Mouse (Mus musculus): ENCODE results near the gene Stx12. TPM values are rescaled to one million over a fixed set of nuclear protein-coding genes. Genes with fewer than 3 reads are reported as not detected.
A peak's percentile ranks its signal among the peaks of the same experiment; 100 is the strongest.

Gene Stx12
- polyA plus RNA-seq, 1 experiment from 2014 or later, result 84.8 TPM

DNA sequence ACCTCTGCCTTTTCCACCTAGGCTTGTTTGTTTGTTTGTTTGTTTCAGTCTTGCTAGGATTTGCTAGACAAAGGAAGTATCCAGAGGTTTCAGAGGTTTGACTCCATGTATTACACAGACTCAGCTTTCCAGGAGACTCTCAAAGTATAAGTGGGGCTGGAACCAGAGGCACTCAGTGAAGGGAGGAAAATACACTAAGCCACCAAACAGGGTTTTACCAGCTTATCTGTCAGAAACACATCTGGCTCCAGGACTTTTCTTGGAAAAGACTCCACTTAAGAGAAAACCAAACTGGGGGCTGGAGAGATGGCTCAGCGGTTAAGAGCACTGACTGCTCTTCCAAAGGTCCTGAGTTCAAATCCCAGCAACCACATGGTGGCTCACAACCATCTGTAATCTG, 23.4 kb downstream of the Stx12 start:
- no peak overlapping the region for H3K27ac ChIP-seq (replicated peaks; ENCODE audit: low read depth, low read length)
- H3K4me2 ChIP-seq (ENCODE audit: low read depth, low read length), result no peak overlapping the region
- H3K4me1 ChIP-seq (ENCODE audit: control insufficient read depth, insufficient read depth, low read length), result no peaks in the 10 kb centered on the region
- no peak overlapping the region for H3K9ac ChIP-seq (replicated peaks; ENCODE audit: low read length)
- H3K27me3 ChIP-seq (ENCODE audit: control insufficient read depth, insufficient read depth, low read length), result no peaks in the 10 kb centered on the region
- DNase-seq (ENCODE audit: low spot score) (no peak), ATAC-seq (replicated peaks; ENCODE audit: insufficient number of reproducible peaks, low FRiP score, low TSS enrichment, low read depth) (no peak)
- 86% methylated on average over 1 of the region's 1 CpGs for WGBS
- no peaks in the 10 kb centered on the region for H3K9me3 ChIP-seq (replicated peaks; ENCODE audit: control insufficient read depth, low read length)
- no peak overlapping the region for H3K4me3 ChIP-seq (ENCODE audit: low read depth, low read length)
- H3K36me3 ChIP-seq (replicated peaks; ENCODE audit: control insufficient read depth, insufficient read depth, low read depth, low read length), result peaks cover 3% of the 10 kb centered on the region

DNA sequence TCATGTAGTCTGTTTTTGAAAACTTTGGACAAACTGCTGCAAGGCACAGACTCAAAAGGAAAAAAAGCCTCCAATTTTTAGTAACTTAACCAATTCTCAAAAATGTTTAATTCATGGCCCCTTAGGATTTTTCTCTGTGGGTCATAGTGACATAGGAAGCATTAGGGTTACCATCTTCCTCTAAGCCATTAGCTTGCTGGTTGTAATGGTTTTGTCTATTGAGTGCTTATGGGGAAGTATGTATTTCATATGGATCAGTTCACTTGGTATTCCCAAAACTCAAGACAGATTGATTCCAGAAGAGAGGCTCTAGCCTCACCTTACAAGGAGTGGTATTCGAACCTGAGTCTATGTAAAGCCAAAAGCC, 40.6 kb downstream of the Stx12 start:
- Histone ChIP-seq H3K27ac (replicated peaks; ENCODE audit: low read depth, low read length) (no peak overlapping the region; the same call in 1 of the 2 replicates), H3K36me3 (replicated peaks; ENCODE audit: control insufficient read depth, insufficient read depth, low read depth, low read length) (peaks cover 3% of the 10 kb centered on the region), H3K27me3 (ENCODE audit: control insufficient read depth, insufficient read depth, low read length) (no peaks in the 10 kb centered on the region), H3K9me3 (replicated peaks; ENCODE audit: control insufficient read depth, low read length) (no peaks in the 10 kb centered on the region), H3K9ac (replicated peaks; ENCODE audit: low read length) (peak overlapping the region; percentile 90; the same call in 1 of the 2 replicates), H3K4me2 (ENCODE audit: low read depth, low read length) (peak overlapping the region; percentile 60), H3K4me1 (ENCODE audit: control insufficient read depth, insufficient read depth, low read length) (no peaks in the 10 kb centered on the region; the same call in 1 of the 2 replicates), H3K4me3 (ENCODE audit: low read depth, low read length) (peak overlapping the region; percentile 70)
- no peak for DNase-seq (ENCODE audit: low spot score)
- ATAC-seq (replicated peaks; ENCODE audit: insufficient number of reproducible peaks, low FRiP score, low TSS enrichment, low read depth), result no peak
- 69% methylated on average over 1 of the region's 1 CpGs for WGBS

DNA sequence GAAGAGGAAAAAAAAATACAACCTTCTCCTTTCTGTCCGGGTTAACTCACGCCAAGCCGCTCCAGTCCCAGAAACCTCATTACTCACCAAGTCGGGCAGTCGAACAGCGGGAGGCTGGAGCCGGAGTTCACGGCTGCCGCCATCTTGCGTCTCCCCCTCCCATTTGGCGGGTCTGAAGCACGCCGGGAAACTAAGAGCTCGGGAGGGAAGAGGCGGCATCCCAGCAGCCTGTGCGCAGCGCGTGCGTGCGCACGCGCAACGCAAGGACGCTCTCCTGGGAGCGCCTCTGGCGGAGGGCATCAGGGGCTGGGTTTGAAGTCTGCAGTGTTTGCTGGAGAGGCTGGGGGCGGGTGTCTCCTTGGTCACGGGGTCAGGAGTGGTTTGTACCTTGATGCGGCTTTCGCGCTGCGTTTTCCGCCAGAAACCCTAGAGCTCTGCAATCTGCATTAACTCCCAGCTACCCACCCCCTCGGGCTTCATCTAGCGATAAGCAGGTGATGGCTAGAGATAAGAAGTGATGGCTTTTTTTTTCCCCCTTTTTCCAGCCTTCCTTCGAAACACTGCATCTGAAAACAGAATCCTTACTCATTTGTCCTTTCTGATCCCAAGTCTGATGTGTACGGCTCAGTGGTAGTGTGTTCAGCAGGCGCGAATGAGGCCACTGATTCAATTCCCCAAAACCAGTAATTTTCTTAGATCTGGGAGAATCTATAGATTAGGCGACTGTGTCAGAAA, 41.2 kb downstream of the Stx12 start, which contains the start of gene Ppp1r8:
Gene Ppp1r8 (minus strand): TSS at position 200 of the 735 bp plus-strand sequence.
- H3K4me2 ChIP-seq (ENCODE audit: low read depth, low read length), result peak within 1 kb of the TSS; percentile 60
- no peaks in the 10 kb centered on the region for H3K27me3 ChIP-seq (ENCODE audit: control insufficient read depth, insufficient read depth, low read length)
- H3K9ac ChIP-seq (replicated peaks; ENCODE audit: low read length), result peak within 1 kb of the TSS; percentile 90
- peak within 1 kb of the TSS; percentile 70 for H3K4me3 ChIP-seq (ENCODE audit: low read depth, low read length)
- peaks cover 3% of the 10 kb centered on the region for H3K36me3 ChIP-seq (replicated peaks; ENCODE audit: control insufficient read depth, insufficient read depth, low read depth, low read length)
- no peaks in the 10 kb centered on the region; the same call in 1 of the 2 replicates for H3K4me1 ChIP-seq (ENCODE audit: control insufficient read depth, insufficient read depth, low read length)
- H3K9me3 ChIP-seq (replicated peaks; ENCODE audit: control insufficient read depth, low read length), result no peaks in the 10 kb centered on the region
- 1% methylated on average over 40 of the region's 40 CpGs for WGBS
- peak; percentile 98 for ATAC-seq (replicated peaks; ENCODE audit: insufficient number of reproducible peaks, low FRiP score, low TSS enrichment, low read depth)
- peak within 1 kb of the TSS; percentile 7 for H3K27ac ChIP-seq (replicated peaks; ENCODE audit: low read depth, low read length)
- DNase-seq (ENCODE audit: low spot score), result peak; percentile 95

DNA sequence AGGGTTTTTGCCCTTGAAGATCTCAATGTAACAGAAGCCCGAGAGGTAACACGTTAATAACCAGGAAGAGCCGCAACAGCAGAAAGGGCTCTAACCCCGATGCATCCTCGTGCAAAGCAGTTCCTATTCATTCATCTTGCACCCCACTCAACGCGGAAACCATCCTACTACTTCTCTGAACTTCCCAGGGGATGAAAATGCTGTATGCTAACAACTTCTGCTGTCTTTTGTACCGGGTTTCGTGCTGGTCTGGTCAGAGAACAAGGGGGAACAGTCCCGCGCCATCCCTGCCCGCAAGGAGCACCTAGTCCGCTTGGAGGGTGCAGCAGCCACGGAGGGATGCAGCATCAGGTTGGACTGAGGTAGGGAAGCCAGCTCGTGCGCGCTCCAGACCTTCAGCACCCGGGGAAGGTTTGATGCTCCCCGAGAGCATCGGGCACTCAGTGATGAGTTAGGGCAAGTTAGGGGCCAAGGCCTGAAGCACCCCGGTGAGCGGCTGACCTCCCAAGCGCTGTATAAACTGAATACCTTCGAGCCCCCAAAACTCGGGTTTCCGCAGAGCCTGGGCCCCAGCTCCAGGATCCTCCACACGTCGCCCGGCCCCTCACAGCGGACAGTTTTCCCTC, 41.9 kb downstream of the Stx12 start:
- Histone ChIP-seq H3K9ac (replicated peaks; ENCODE audit: low read length) (peak overlapping the region; percentile 90), H3K36me3 (replicated peaks; ENCODE audit: control insufficient read depth, insufficient read depth, low read depth, low read length) (peaks cover 3% of the 10 kb centered on the region), H3K27ac (replicated peaks; ENCODE audit: low read depth, low read length) (peak overlapping the region; percentile 7; the same call in 1 of the 2 replicates), H3K4me2 (ENCODE audit: low read depth, low read length) (peak overlapping the region; percentile 49), H3K9me3 (replicated peaks; ENCODE audit: control insufficient read depth, low read length) (no peaks in the 10 kb centered on the region), H3K4me1 (ENCODE audit: control insufficient read depth, insufficient read depth, low read length) (no peaks in the 10 kb centered on the region; the same call in 1 of the 2 replicates), H3K27me3 (ENCODE audit: control insufficient read depth, insufficient read depth, low read length) (no peaks in the 10 kb centered on the region), H3K4me3 (ENCODE audit: low read depth, low read length) (peak overlapping the region; percentile 70)
- DNase-seq (ENCODE audit: low spot score), result peak; percentile 26
- ATAC-seq (replicated peaks; ENCODE audit: insufficient number of reproducible peaks, low FRiP score, low TSS enrichment, low read depth), result peak; percentile 50; the same call in 1 of the 2 replicates
- 1% methylated on average over 30 of the region's 30 CpGs for WGBS

DNA sequence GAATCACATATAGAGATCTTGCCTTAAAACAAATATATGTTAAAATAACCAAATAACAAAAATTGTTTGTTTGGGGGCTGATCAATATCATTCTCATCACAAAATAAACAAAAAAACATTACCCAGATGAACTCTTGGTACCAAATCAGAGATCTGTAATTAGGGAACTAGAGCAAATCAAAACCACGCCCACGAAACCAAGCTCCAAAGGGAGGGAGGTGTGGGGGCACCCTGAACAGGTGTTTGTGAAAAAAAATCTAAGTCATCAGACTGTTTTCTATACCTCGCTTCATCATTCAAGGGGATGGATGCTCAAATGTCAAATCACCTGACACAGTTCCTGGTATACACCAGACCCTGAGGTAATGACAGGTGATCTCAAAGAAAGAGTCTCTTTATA, 42.8 kb downstream of the Stx12 start:
- H3K4me2 ChIP-seq (ENCODE audit: low read depth, low read length), result peak overlapping the region; percentile 49
- peak overlapping the region; percentile 90 for H3K9ac ChIP-seq (replicated peaks; ENCODE audit: low read length)
- H3K27ac ChIP-seq (replicated peaks; ENCODE audit: low read depth, low read length), result no peak overlapping the region
- no peaks in the 10 kb centered on the region for H3K9me3 ChIP-seq (replicated peaks; ENCODE audit: control insufficient read depth, low read length)
- ATAC-seq (replicated peaks; ENCODE audit: insufficient number of reproducible peaks, low FRiP score, low TSS enrichment, low read depth), result no peak
- no peaks in the 10 kb centered on the region; the same call in 1 of the 2 replicates for H3K4me1 ChIP-seq (ENCODE audit: control insufficient read depth, insufficient read depth, low read length)
- WGBS, result 82% methylated on average over 3 of the region's 3 CpGs
- no peak for DNase-seq (ENCODE audit: low spot score)
- H3K4me3 ChIP-seq (ENCODE audit: low read depth, low read length), result peak overlapping the region; percentile 70
- peaks cover 5% of the 10 kb centered on the region for H3K36me3 ChIP-seq (replicated peaks; ENCODE audit: control insufficient read depth, insufficient read depth, low read depth, low read length)
- H3K27me3 ChIP-seq (ENCODE audit: control insufficient read depth, insufficient read depth, low read length), result no peaks in the 10 kb centered on the region

DNA sequence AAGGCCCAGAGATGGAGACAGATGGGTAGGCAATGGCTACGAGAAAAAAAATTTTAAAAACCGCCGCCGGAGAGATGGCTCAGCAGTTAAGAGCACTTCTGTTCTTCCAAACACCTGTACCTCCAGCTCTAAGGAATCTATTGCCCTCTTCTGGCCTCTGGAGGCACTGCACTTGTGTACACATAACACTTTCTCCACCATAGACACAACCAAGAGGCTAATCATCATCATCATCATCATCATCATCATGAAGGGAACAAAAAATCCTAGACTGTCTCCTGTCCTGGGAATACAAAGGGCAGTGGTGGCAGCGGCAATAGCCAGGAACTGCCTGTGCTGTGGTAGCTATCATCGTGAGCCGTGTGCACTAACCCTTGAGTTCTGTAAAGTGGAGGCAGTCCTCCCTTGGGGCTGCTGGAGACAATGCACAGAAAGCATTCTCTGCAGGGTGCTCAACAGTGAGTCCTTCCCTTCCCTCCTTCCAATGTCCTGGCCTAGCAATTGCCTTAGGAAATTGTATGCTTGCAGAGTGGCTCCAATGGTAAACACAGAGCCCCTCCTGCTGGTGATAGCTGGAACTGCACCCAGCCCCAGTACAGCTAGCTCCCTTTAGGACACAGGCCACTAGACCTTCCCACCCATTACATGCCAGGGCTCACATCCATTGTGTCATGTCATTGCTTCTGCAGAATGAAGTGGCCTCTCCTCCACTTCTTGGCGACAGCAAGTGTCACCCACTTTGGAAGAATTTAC, 60.5 kb downstream of the Stx12 start:
- H3K36me3 ChIP-seq (replicated peaks; ENCODE audit: control insufficient read depth, insufficient read depth, low read depth, low read length), result peaks cover 15% of the 10 kb centered on the region
- 79% methylated on average over 8 of the region's 8 CpGs for WGBS

DNA sequence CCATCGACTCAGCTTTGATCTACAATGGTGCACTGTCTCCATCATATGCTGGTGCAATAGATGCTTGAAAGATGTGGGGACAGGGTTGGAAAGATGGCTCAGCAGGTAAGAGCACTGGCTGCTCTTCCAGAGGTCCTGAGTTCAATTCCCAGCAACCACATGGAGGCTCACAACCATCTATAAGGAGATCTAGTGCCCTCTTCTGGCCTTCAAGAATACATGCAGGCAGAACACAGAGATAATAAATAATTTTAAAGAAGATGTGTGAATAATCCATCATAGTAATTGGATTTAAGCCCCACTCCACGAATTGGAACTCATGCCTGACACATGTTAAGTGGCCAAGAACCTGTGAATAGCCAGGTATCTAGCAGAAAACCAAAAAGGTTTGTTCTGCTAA, 65.9 kb downstream of the Stx12 start:
- Histone ChIP-seq H3K9me3 (replicated peaks; ENCODE audit: control insufficient read depth, low read length) (peaks cover 2% of the 10 kb centered on the region; the same call in 1 of the 2 replicates), H3K4me2 (ENCODE audit: low read depth, low read length) (no peak overlapping the region), H3K4me1 (ENCODE audit: control insufficient read depth, insufficient read depth, low read length) (no peaks in the 10 kb centered on the region), H3K27me3 (ENCODE audit: control insufficient read depth, insufficient read depth, low read length) (no peaks in the 10 kb centered on the region), H3K4me3 (ENCODE audit: low read depth, low read length) (no peak overlapping the region), H3K36me3 (replicated peaks; ENCODE audit: control insufficient read depth, insufficient read depth, low read depth, low read length) (no peaks in the 10 kb centered on the region), H3K27ac (replicated peaks; ENCODE audit: low read depth, low read length) (no peak overlapping the region), H3K9ac (replicated peaks; ENCODE audit: low read length) (no peak overlapping the region)
- ATAC-seq (replicated peaks; ENCODE audit: insufficient number of reproducible peaks, low FRiP score, low TSS enrichment, low read depth), result no peak
- 51% methylated on average over 2 of the region's 2 CpGs for WGBS
- no peak for DNase-seq (ENCODE audit: low spot score)

More for the DNA sequence above, 60.5 kb downstream of the Stx12 start:
- no peaks in the 10 kb centered on the region for H3K4me1 ChIP-seq (ENCODE audit: control insufficient read depth, insufficient read depth, low read length)
- H3K9me3 ChIP-seq (replicated peaks; ENCODE audit: control insufficient read depth, low read length), result peaks cover 2% of the 10 kb centered on the region; the same call in 1 of the 2 replicates
- DNase-seq (ENCODE audit: low spot score), result peak; percentile 74
- no peak overlapping the region for H3K4me2 ChIP-seq (ENCODE audit: low read depth, low read length)
- H3K27me3 ChIP-seq (ENCODE audit: control insufficient read depth, insufficient read depth, low read length), result no peaks in the 10 kb centered on the region
- H3K4me3 ChIP-seq (ENCODE audit: low read depth, low read length), result no peak overlapping the region
- no peak overlapping the region for H3K27ac ChIP-seq (replicated peaks; ENCODE audit: low read depth, low read length)
- no peak for ATAC-seq (replicated peaks; ENCODE audit: insufficient number of reproducible peaks, low FRiP score, low TSS enrichment, low read depth)
- H3K9ac ChIP-seq (replicated peaks; ENCODE audit: low read length), result no peak overlapping the region
